Mouse (Mus musculus) heart, embryonic 16.5 days (tissue): ENCODE data around the gene Asb15. TPM values are rescaled to one million over a fixed set of nuclear protein-coding genes. Genes with fewer than 3 reads are reported as not detected.

Source experiments
- ATAC-seq: fragments of 200-750 bp; cut with Nextera tagmentation; replicated peaks from 2 replicates; pipeline ENCODE4 v1.8.0; 2017; ENCODE audit warnings: moderate number of reproducible peaks; ENCODE audit not compliant: insufficient read depth, low FRiP score; ENCODE audit errors: extremely low read depth
- H3K27ac ChIP-seq: fragments of 300-500 bp; sonication (generic); 2 replicates; pipeline ENCODE4 v1.5.1; 2014; ENCODE audit warnings: mild to moderate bottlenecking, low read length, control low read depth, moderate library complexity
- H3K27me3 ChIP-seq: fragments of 300-500 bp; sonication (generic); 2 replicates; pipeline ENCODE4 v1.6.1; 2014; ENCODE audit warnings: low read length, mixed read lengths; ENCODE audit not compliant: control insufficient read depth, insufficient read depth
- H3K36me3 ChIP-seq: fragments of 300-500 bp; sonication (generic); 2 replicates; pipeline ENCODE4 v1.6.1; 2014; ENCODE audit not compliant: control insufficient read depth, insufficient read depth
- H3K4me1 ChIP-seq: fragments of 300-500 bp; sonication (generic); 2 replicates; pipeline ENCODE4 v1.6.1; 2014; ENCODE audit warnings: low read length, mixed read lengths; ENCODE audit not compliant: control insufficient read depth, insufficient read depth
- H3K4me2 ChIP-seq: fragments of 300-500 bp; sonication (generic); 2 replicates; pipeline ENCODE4 v1.6.1; 2014; ENCODE audit warnings: low read depth, mild to moderate bottlenecking, control low read depth, low read length
- H3K4me3 ChIP-seq: fragments of 300-500 bp; sonication (generic); 2 replicates; pipeline ENCODE4 v1.5.1; 2014; ENCODE audit warnings: mild to moderate bottlenecking, control low read depth, low read length
- H3K9ac ChIP-seq: fragments of 300-500 bp; sonication (generic); 2 replicates; pipeline ENCODE4 v1.6.1; 2014; ENCODE audit warnings: low read length, control low read depth
- H3K9me3 ChIP-seq: fragments of 300-500 bp; sonication (generic); replicated peaks from 2 replicates; pipeline ENCODE4 v1.6.1; 2016; ENCODE audit warnings: low read length; ENCODE audit not compliant: control insufficient read depth
- WGBS: fragments of 180-500 bp; shearing (Covaris S2); extraction: QIAGEN DNeasy Blood & Tissue Kit; methylation state at CpG from one replicate; pipeline ENCODE4 v1.1.7; 2014; 5-methylcytosine and 5-hydroxymethylcytosine counted together
- polyA plus RNA-seq: library from polyadenylated mRNA; unstranded; fragments of >200 nt; fragmentation: Nextera tagmentation; extraction: Ambion mirVana; gene quantifications from 2 replicates; pipeline ENCODE4 v1.2.1, GENCODE M21; 2015

Asb15 gene
- polyA plus RNA-seq, 1 experiment from 2014 or later: 0.93 TPM

DNA sequence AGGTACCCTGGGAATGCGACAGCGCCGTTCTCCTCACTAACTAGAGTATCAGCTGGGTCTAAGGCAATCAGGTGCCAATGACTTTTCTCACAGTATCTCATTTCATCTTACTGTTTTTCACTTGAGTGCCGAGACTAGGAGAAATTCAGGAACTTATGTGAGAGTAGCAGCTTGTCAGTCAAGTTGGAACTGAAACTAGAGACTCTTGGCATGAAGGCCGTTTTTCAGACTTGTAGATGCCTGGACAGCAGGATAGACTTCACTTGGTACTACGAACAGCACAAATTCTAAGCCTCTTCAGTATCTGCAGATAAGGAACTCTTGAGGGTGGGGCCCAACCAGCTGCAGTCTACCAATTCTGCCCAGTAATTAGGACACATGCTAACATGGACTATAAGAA lies 72.2 kb downstream of the Asb15 start:
- Histone ChIP-seq H3K9me3 (no peaks in the 10 kb centered on the region), H3K27me3 (no peaks in the 10 kb centered on the region), H3K36me3 (peaks cover 17% of the 10 kb centered on the region), H3K27ac (peak overlapping the region; percentile 90), H3K9ac (peak overlapping the region; percentile 87), H3K4me2 (peak overlapping the region; percentile 72), H3K4me1 (peaks cover 20% of the 10 kb centered on the region), H3K4me3 (peak overlapping the region; percentile 60)
- 33% methylated on average over 6 of the region's 6 CpGs for WGBS
- no peak for ATAC-seq

- Histone ChIP-seq H3K9ac (peak overlapping the region; percentile 87), H3K36me3 (peaks cover 17% of the 10 kb centered on the region), H3K4me3 (peak overlapping the region; percentile 60), H3K4me1 (peaks cover 20% of the 10 kb centered on the region), H3K27me3 (no peaks in the 10 kb centered on the region), H3K9me3 (no peaks in the 10 kb centered on the region), H3K4me2 (peak overlapping the region; percentile 72), H3K27ac (peak overlapping the region; percentile 90)
- no peak for ATAC-seq
- WGBS: 47% methylated on average over 4 of the region's 4 CpGs
Observed at GRCm38 (mm10) chr6:24600726-24601125, 72.8 kb downstream of the Asb15 start.

- peaks cover 20% of the 10 kb centered on the region for H3K4me1 ChIP-seq
- no peak for ATAC-seq
- H3K9me3 ChIP-seq: no peaks in the 10 kb centered on the region
- H3K9ac ChIP-seq: peak overlapping the region; percentile 87
- peak overlapping the region; percentile 72 for H3K4me2 ChIP-seq
- H3K27me3 ChIP-seq: no peaks in the 10 kb centered on the region
- peak overlapping the region; percentile 30 for H3K27ac ChIP-seq
- peaks cover 17% of the 10 kb centered on the region for H3K36me3 ChIP-seq
- H3K4me3 ChIP-seq: peak overlapping the region; percentile 60
- WGBS: 10% methylated on average over 1 of the region's 1 CpGs
Observed at GRCm38 (mm10) chr6:24601668-24602067, 73.7 kb downstream of the Asb15 start.

- Histone ChIP-seq H3K27ac (peak overlapping the region; percentile 30), H3K4me3 (peak overlapping the region; percentile 60), H3K27me3 (no peaks in the 10 kb centered on the region), H3K9ac (0 out of 2 replicates have a peak overlapping the region, but pooled peaks have one; percentile 34), H3K4me1 (peaks cover 27% of the 10 kb centered on the region), H3K4me2 (peak overlapping the region; percentile 72), H3K36me3 (peaks cover 17% of the 10 kb centered on the region), H3K9me3 (no peaks in the 10 kb centered on the region)
- no peak for ATAC-seq
- WGBS: 50% methylated on average over 3 of the region's 3 CpGs
Observed at GRCm38 (mm10) chr6:24602351-24602750, 74.4 kb downstream of the Asb15 start.

DNA sequence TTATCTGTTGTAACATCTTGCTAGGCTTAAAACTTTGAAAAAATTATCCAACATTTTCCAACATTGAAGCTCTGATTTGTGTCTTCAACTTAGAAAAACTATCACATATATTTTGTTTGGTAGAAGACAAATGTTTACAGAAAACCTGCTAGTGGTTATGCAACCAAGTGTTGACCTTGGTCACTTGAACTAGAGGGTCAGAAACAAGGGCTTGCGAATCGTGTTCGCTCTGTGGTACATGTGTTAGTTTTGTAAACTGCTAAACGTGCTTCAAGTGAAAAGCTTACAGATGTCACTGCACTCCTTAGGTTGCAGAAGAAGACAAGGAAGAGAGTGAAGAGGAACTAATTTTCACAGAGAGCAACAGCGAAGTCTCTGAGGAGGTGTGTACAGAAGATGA lies 75.0 kb downstream of the Asb15 start:
- Histone ChIP-seq H3K9ac (no peak overlapping the region), H3K27me3 (no peaks in the 10 kb centered on the region), H3K27ac (no peak overlapping the region), H3K4me3 (no peak overlapping the region), H3K4me2 (no peak overlapping the region), H3K9me3 (no peaks in the 10 kb centered on the region), H3K4me1 (peaks cover 33% of the 10 kb centered on the region), H3K36me3 (peaks cover 17% of the 10 kb centered on the region)
- WGBS: 78% methylated on average over 5 of the region's 5 CpGs
- no peak for ATAC-seq

GRCm38 (mm10) chr6:24604289-24604688 lies 76.3 kb downstream of the Asb15 start:
- 95% methylated on average over 7 of the region's 7 CpGs for WGBS

DNA sequence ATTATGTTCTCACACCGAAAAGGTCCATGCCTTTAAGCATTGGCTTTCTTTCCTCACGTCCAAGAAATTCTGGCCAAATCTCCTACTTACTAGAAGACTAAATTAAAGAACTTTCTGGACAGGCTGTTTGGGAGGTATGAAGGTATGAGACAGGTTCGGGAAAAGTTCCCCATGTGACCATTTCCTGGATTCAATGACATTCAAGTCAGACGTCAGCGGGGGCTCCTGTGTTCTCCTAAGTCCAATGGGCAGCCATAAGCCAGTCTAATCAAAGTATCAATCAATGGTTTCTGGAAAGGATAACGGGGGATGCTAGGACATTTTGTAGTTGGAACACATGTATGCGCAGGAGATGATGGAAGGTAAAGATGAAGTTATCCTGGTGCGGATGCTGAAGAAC lies 77.7 kb downstream of the Asb15 start:
- H3K27ac ChIP-seq: no peak overlapping the region
- H3K4me3 ChIP-seq: no peak overlapping the region
- WGBS: 87% methylated on average over 8 of the region's 8 CpGs
- H3K4me2 ChIP-seq: no peak overlapping the region
- H3K9ac ChIP-seq: no peak overlapping the region
- no peaks in the 10 kb centered on the region for H3K9me3 ChIP-seq
- no peak for ATAC-seq
- peaks cover 24% of the 10 kb centered on the region for H3K36me3 ChIP-seq
- H3K4me1 ChIP-seq: peaks cover 38% of the 10 kb centered on the region
- no peaks in the 10 kb centered on the region for H3K27me3 ChIP-seq

More at GRCm38 (mm10) chr6:24604289-24604688, 76.3 kb downstream of the Asb15 start:
- Histone ChIP-seq H3K36me3 (peaks cover 23% of the 10 kb centered on the region), H3K4me1 (peaks cover 36% of the 10 kb centered on the region), H3K27me3 (no peaks in the 10 kb centered on the region), H3K9ac (no peak overlapping the region), H3K4me3 (no peak overlapping the region), H3K9me3 (no peaks in the 10 kb centered on the region), H3K4me2 (no peak overlapping the region), H3K27ac (no peak overlapping the region)
- no peak for ATAC-seq

DNA sequence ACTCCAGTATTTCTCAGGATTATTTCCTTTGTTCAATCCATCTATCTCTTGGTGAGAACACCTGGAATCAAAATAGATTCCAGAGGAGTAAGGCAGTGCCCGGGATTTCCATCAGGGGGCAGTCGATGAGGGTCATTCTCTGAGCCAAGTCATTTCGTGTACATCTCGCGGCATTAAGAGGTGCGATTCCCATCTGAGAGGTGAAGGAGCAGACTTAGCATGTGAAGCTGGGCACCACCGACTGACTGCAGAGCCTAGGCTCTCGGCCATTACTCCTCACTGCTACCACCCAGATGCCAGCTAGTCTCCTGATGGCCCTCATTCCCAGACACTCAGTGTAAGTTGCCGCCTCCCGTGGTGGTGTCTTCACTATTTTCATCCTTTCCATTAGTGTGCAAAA lies 78.6 kb downstream of the Asb15 start:
- Histone ChIP-seq H3K9me3 (no peaks in the 10 kb centered on the region), H3K9ac (no peak overlapping the region), H3K4me2 (no peak overlapping the region), H3K27me3 (no peaks in the 10 kb centered on the region), H3K27ac (no peak overlapping the region), H3K4me3 (no peak overlapping the region), H3K4me1 (peaks cover 29% of the 10 kb centered on the region), H3K36me3 (peaks cover 27% of the 10 kb centered on the region)
- 61% methylated on average over 10 of the region's 10 CpGs for WGBS
- no peak for ATAC-seq

GRCm38 (mm10) chr6:24607531-24607930 lies 79.6 kb downstream of the Asb15 start:
- Histone ChIP-seq H3K9me3 (no peaks in the 10 kb centered on the region), H3K4me2 (no peak overlapping the region), H3K4me3 (no peak overlapping the region), H3K27me3 (no peaks in the 10 kb centered on the region), H3K36me3 (peaks cover 27% of the 10 kb centered on the region), H3K9ac (no peak overlapping the region; the same call in 1 of the 2 replicates), H3K27ac (no peak overlapping the region), H3K4me1 (peaks cover 26% of the 10 kb centered on the region)
- ATAC-seq: no peak
- 68% methylated on average over 15 of the region's 15 CpGs for WGBS
